Mouse (Mus musculus) erythroid progenitor cell, adult 5-6 weeks (primary cell): ENCODE results near the gene Gdf15. TPM values are rescaled to one million over a fixed set of nuclear protein-coding genes. Genes with fewer than 3 reads are reported as not detected.

Experiments used
- ATAC-seq: replicated peaks from 2 replicates; pipeline ENCODE4 v1.8.0; 2016; ENCODE audit warnings: moderate number of reproducible peaks, mild to moderate bottlenecking, moderate TSS enrichment, inconsistent platforms; ENCODE audit not compliant: poor library complexity, low FRiP score, severe bottlenecking
- total RNA-seq, 2 experiments: library from RNA; stranded (forward) in 1 of 2; stranded (reverse) in 1 of 2; fragments of 150-400 nt in 1 of 2; fragments of 186-747, 209-891 nt in 1 of 2; gene quantifications; 2 replicates each; pipeline versions ENCODE4 v1.2.3 to v1.2.4; 2015 to 2017; ENCODE audit warnings: low replicate concordance in 2 of 2

Gdf15 gene
- total RNA-seq, 2 experiments from 2014 or later: not detected

DNA sequence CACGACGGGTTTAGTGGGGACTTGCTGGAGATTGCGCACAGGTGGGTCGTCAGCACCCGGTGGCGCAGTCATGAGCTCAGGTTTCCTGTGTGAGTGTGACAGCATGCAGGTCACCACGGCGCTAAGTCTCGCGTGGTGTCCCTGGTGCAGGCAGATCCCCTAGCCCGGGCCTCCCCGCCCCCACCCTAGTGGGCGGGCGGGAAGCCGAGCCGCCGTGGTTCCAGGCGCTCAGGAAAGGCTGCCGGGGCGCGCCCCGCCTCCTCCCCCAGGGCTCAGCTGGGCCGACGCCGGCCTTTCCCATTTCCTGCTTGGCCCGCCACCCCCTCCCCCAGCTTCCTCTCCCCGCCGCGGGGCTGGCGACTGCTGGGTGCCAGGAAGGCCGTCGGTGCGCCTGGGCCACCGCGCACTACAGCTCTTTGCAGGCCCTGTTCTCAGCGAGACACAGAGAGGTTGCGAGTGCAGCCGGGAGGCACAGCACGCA, 22.8 kb downstream of the Gdf15 start:
- ATAC-seq: no peak

DNA sequence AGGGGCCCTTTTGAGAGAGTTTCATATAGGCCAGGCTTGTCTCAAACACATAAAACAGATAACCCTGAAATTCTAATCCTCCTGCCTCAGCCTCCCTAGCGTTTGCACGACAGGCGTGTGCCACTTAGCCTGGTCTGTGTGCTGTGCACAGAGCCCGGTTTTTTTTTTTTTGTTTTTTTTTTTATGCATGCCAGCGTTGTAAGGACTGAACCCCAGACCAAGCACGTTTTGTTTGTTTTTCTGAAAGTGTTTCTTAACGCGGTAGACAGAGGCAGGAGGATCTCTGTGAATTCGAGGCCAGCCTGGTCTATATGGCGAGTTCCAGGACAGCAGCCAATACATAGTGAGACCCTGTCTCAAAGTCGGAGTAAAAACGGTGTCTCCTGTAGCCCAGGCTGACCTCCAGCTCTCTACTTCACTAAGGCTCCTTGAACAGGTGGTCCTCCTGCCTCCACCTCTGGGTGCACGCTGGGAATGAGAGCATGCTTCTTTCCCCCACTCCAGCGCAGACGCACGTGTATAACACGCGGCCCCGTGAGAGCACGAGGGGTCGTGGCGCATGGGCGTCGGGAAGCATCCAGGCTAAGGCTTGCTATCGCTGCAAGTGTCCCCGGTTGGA, 23.4 kb downstream of the Gdf15 start, which contains the start of gene Ssbp4:
TSS of gene Ssbp4 (minus strand) at position 124 of the 619 bp plus-strand sequence.
- ATAC-seq: no peak

DNA sequence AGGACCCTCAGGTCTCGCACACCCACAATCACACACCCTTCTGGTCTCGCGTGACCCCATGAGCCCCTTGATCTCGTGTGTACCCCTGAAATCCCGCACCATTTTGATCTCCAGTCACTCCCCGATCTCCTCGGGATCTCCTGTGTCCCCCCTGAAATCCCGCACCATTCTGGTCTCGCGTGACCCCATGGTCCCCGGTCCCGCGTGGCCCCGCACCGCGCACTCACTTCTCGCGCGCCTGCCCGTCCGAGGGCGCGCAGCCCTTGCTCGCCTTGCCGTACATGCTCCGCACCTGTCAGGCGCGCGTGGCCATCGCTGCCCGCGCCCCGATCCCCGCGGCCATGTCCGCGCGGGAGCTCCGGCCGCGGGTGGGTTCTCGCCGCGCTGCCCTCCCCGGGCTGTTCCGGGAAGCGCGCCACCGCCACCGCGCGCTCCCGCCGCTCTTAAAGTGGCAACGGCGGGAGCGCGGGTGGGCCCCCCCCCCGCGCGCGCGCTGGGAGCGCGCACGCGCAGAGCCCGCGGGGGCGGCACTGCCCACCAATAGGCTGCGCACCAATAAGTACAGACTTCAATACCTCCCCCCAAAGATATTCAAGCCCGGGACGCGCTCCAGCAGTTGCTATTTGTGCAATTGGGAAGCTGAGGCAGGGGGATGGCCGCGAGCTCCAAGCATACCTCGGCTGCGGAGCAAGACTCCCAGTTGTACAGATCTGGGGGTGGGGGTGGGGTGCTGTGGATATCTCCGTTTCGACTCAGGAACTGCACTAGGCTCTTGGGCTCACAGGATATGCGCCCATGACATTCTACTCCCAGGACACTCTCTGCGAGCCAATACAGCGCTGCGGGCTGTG, 24.1 kb downstream of the Gdf15 start:
- no peak for ATAC-seq

DNA sequence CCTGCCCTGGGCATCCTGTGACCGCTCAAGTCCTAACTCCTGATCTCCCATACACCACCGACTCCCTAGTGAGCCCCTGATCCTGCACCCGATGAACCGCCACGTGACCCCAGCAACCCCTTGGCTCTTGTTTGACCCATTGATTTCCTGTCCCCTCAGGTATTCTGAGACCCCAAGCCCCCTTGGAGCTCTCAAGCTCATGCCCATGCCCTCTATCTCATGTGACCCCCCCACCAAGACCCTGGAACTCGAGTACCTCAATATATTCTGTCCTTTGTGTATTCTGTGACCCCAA, 24.7 kb downstream of the Gdf15 start:
- ATAC-seq: no peak

DNA sequence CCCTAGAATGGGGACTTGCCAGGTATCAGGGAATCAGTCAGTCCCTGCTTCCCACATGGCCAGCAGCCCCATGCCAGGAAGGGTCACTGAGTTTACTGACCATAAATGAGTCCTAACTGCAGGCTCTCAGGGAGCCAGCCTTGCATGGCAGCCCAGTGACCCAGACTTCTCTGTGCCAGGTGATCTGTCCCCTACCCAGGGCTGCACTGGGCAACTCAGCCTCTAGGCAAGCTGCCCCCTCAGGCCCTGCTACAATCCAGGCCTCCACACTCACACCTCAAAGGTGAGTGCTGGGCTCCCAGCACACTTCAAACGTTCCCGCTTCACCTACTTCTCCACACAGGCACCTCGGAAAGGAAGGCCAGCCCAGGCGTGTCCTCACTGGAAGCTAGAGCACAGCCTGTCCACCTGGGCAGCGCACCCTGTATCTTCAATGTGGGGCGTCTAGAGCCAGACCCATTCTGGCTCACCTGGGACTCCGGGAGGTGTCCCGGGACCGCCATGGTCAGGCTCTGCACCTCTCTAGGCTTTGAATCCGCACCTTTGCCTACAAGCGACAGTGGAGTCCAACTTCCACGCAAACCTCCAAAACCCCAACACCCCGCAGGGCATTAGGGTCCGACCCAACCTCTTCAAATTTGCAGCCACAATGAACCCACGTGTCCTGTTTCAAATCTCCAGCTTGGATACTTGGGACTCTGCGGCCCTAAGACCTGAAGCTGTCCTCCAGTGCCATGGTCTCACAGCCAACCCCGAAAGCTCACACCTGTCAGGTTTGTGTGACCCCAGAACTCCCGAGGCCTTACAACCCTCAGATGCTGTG, 25.3 kb downstream of the Gdf15 start:
- ATAC-seq: no peak

DNA sequence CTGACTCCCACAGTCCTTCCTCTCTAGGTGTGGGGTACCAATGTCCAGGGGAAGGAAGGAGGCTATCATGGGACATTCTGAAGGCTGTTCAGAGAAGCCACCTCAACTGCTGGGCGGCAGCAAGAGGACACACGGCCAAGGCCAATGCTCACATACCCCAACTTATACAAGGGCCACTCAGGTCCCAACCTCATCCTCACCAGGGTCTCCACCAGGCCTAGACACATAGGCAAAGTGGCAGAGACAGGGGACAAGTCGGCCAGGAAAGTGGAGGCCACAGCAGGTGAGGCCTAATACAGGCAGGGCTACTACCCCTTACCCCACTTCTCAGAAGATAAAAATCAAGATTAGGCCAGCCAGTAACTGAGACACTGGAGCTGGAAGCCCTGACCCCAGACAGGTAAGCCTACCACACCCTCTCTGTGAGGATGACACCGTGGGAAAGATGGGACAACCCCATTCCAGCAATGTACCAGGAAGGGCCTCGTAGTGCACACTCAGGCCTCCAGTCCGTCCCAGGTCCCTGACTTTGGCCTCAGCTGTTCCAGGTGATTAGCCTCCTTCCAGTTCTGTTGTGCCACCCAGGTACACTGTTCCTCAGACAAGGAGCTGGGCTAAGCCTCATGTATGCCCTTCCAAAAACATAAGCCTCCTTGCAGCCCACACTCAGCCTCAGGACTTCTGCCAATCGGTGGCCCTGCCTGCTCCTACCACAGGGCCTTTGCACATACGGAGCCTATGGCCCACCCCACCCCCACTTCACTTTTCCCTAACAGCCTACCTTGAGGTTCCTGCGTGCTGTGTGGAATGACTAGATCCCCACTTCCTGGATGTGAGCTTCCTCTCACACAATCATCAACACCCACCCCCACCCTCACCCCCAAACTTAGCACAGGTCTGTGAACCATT, 26.1 kb downstream of the Gdf15 start:
- ATAC-seq: no peak

DNA sequence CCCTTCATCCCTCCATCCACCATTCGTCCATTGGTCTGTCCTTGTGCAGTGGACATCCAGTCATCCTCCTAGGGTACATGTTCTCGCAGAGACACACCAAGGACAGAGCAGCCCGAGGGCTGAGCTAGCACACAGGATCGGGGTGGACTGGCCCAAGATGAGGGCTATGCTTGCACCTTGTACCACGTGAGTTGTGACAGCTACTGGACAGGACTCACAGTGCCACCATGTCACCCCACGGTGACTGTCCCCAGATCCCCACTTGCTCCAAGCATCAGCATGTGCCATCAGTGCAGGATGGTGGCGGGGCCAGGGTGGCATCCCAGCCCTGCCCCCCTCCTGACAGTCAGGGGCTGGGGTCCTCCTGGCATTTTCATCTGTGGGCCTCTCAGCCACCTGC, 27.7 kb downstream of the Gdf15 start:
- ATAC-seq: no peak

DNA sequence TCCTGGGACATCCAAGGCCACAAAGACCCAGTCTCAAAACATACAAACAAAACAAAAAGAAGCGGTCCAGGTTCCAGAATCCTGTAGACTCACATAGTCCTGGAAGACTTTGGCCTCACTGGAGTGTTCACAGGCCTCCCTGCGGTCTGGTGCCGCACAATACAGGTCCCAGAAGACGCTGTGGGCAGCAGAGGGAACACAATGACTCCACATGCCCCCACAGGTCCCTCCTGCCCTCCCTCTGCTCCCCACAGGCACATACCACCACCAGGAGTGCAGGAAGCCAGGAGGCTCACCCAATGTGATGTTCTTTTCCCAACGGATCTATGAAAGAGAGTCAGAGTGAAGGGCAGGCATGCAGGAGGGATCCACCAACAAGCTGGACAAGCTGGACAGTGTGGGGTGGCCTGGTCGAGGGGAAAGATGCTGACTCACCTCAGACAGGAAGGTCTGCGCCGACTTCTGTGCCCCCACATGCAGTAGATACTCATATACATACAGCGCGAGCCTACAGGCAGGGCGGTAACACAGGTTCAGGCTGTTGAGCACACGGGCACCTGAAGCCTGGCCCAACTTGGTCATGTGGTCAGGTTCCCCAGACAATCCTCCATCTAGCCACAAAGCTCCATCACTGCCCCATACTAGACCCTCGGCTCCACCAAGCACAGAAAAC, 30.0 kb downstream of the Gdf15 start:
- no peak for ATAC-seq

DNA sequence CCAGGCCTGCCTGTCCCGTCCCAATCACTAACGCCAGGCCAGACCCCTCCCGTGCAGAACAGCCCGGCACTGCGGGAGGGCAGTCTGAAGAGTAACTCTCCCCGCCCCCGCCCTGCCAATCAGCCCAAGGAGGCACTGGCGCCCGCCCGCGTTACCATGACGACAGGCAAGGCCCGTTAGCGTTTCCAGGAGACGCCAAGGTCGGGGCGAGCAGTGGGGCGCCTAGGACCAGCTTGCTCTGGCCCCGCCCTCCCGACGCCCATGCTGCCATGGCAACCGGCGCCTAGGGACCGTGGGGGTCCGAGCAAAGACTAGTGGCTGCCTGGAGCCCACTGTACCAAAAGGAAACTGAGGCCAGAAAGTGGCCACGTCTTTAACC, 31.0 kb downstream of the Gdf15 start:
- peak; percentile 73 for ATAC-seq

DNA sequence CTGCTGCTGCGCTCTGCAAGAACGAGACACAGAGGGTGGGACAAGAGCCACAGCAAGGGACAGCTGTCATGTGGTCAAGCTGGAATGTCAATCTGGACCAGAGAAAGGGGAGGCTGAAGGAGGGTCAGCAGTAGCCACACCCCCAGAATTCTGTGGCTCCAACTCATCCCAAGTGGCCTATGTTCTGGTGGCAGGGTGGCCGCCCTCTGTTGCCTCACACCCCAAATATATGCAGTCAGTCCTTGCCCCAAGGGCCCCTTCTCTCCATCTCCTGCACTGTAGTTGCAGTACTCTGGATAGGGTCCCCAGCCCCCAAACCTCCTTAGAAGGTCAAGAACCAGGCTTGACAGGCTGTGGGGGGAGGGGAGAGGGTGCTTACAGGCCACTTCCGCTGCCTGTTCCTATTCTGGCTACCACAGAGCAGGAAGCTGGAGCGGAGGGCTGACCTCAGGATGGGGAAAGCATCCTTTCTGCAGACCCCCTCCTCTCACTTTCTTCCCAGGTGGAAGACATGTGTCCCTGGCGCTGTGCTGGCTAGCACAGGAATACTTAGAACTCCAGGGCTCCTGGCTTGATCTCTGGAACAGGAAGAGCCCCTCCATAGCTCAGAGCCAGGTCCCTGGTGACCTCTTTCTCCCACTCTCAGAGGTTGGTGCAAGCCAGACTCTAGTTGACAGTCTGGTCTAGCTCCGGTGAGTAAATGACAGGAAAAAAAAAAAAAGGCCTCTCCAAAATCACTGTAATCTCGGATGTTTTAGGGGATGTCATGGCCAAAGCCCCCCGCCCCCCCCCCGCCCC, 31.6 kb downstream of the Gdf15 start:
- no peak for ATAC-seq

DNA sequence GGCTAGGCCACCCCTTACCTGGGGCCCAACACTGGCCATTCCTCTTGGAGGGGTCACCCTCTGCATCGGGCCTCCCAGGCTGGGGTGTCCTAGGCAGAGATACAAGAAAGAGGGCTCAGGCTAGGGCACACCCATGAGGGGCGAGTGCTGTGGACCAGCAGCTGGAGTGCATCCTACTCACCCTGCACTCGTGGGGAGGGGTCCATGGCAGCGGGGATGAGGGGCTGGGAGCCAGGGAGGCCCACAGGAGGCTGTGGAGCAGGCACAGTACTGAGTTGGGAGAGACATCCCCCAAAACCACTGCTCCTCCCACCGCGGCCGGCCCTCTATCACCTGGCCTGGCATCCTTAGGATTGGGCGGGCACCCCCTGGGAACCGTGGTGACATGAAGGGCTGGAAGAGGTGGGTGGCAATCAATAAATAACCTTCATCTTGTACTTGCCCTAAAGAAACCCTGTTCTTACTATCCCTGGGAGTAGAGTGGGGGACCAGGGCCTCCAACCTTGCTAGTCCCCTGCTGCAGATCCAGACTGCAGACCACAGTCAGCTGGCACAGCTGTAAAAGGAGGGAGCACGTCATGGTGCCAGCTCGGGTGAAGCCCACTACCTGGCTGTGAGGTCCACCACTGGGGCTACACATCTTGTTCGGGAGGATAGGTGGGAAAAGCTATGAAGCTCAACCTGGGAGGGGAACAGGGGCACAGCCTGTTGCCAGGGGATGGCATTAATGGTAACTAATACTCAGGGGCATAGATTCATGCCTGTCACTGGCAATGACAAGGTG, 32.6 kb downstream of the Gdf15 start:
- ATAC-seq: no peak

DNA sequence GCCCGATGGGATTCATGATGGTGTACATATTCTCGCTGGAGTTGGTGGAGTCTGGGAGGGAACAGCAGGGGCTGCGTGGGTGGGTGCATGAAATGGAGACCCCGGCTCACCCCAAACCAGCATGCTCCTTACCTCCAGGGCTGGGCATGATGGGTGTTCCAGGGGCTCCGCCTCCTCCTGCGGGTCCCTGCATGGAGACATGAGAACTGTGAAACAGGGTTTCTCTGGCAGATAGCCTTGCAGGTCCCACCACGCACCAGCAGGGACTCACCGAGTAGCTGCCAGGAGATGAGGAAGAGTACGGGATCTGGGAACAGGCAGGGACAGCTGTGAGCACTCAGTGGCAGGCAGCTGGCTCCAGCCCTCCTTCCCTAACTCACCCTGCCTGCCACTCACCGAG, 33.5 kb downstream of the Gdf15 start:
- no peak for ATAC-seq

DNA sequence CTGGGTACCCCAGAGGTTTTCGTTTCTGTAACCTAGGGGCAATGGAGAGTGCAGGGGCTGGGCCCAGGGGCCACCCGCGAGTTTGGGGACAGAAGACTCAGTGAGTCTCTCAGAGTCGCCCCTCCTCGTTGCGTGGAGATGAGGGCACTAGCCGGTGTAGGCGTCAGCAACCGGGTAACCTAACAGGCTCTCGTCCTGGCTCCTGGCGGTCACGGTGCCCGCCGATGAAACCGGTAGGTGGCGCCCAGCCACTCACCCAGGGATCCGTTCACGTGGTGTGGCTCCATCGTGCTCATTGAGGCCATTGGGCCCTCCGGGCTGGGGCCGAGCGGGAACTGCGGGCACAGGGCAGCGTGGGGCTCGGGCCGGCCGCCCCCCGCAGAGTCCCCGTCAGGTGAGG, 34.0 kb downstream of the Gdf15 start:
- ATAC-seq: no peak

DNA sequence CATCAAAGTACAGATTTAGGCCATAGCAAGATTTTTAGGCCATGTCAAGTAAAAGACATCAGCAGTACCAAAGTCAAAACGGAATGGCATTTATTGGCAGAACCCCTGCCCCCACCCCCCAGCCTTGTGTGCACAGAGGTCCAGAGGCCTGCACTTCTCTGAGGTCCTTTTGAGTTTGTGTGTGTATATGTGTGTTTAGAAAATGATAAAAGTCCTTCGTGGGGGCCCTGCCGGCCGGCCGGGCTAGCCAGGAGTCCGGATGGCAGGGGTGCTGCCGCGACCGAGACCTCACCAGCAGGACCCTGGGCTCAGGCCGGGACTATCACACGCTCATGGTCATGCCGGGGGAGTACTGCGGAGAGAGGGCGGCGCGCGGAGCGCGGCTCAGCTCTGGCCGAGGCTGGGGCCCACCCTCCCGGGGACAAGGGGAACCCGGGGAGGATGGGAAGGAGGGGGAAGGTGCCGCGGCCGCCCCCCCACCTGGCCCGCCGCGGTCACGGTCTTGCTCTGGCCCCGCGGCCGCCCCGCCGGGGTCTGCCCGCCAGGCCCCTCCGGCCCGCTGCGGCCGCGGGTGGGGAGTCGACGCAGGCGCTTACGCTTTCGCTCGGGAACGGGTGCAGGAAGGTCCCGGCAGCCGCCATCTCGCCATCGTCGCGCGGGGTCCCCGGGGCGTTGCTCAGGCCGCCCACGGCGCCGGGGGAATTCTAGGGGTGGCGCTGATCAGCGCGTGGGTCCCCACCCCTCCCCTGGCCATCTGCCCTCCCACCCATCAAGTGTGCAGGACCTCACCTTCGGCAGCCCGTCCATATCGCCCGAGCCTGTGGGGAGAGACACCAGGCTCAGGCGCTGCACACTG, 34.6 kb downstream of the Gdf15 start:
- ATAC-seq: no peak

DNA sequence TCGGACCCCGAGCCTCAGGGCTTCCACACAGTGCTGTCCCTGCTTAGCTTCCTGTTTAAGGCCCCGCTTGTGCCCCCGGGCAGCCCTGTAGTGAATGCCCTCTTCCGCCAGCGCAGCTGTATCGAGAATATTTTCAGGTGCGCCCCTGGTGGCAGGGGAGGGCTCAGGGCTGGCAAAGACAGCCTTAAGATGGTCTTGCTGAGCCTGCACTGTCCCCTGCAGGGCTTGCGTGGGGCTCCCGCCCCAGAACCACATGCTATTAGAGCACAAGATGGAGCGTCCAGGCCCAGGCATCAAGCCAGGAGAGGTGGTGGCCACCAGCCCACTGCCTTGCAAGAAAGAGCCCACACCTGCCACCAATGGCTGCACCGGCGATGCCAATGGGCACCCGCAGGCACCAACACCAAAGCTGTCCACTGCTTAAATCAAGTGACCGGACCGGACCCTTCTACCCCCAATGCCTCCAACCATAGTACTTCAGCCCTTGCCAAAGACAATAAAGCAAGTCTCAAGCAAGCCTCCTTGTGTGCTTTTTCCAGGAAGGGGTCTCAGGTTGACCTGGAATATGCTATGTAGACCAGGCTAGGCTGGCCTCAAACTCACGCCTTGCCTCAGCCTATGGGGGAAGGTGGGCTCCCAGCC, 35.4 kb downstream of the Gdf15 start:
- no peak for ATAC-seq

DNA sequence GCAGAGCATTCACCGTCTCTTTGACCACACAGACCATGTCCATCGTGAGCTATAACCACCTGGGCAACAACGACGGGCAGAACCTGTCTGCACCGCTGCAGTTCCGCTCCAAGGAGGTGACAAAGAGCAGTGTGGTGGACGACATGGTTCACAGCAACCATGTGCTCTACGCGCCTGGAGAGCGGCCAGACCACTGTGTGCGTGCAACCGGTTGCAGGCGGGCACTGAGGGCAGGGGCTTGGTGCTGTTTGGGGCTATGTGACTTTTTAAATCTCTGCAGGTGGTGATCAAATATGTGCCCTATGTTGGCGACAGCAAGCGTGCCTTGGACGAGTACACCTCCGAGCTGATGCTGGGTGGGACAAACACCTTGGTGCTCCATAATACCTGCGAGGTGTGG, 36.0 kb downstream of the Gdf15 start:
- ATAC-seq: no peak
